10 mouse cellular contexts compared by ENCODE assay signal in the genomic region with DNA sequence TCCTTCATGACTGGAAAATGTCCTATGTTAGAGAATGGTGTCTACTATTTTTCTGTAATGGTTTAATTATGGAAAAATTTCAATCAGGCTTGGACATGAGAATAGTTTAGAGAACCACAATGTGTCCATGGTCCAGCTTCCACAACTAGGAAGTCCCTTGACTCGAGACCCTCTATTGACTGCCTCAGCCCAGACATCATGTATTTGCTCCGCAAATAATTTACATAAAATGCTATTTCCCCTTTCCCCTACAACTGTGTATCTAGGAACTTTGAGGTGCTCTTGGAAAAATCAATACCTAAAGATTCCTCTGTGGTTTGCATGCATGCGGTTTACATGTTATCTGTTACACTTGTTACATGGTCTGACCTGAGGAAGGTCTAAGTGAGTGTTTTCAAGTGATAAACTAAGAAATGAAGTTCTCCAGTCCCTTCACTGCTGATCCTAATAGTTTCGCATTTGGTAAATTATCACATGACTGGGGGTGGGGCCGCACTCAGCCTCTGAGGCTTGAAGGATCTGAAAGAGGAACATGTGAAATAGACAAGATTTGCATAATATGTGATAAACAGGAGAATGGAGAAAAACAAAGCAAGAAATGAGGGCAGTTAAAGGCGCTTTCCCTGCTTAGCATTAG. TPM values are rescaled to one million over a fixed set of nuclear protein-coding genes. Genes with fewer than 3 reads are reported as not detected.
DNase-seq lines count a peak whose midpoint lies in the region; ATAC-seq and TF ChIP-seq lines count a peak whose summit lies in the region.
"Had no signal": no experiment of that assay in that cellular context is flagged by ENCODE, and none has a peak within 500 bp of the region (broad histone marks: within the 10 kb centered on the region; RNA-seq: fewer than 3 reads in every experiment).

No protein-coding gene starts in this region.

- no peak overlapping the region for H3K27ac ChIP-seq in heart, embryonic 12.5 days (ENCODE audit: poor library complexity, severe bottlenecking)
- no peak overlapping the region for H3K27ac ChIP-seq in CH12.LX (ENCODE audit: insufficient read depth, low read depth)
- no peak overlapping the region for H3K27ac ChIP-seq in liver, embryonic 13.5 days
- H3K27ac ChIP-seq in hindbrain, postnatal 0 days, result no peak overlapping the region
- H3K27ac ChIP-seq: midbrain, embryonic 13.5 days had no signal

- WGBS in heart, embryonic 12.5 days, result 80% methylated on average over 6 of the region's 6 CpGs
- 35% methylated on average over 6 of the region's 6 CpGs for WGBS in liver, embryonic 13.5 days (ENCODE audit: insufficient replicate concordance)
- 86% methylated on average over 6 of the region's 6 CpGs for WGBS in hindbrain, postnatal 0 days

- in situ Hi-C loops in CH12.LX (cut with MboI; ENCODE audit: low pct_ligation_motif_present, low pct_unique_long_range_greater_than_20kb, low sequenced_read_pairs), result no loop called here

- no peak overlapping the region for H3K4me3 ChIP-seq in heart, embryonic 12.5 days
- H3K4me3 ChIP-seq in CH12.LX (replicated peaks in 1 of 3; ENCODE audit: low read depth in 2 of 3, low read length in 2 of 3, poor library complexity in 1 of 3), result no peak overlapping the region
- H3K4me3 ChIP-seq in liver, embryonic 13.5 days (replicated peaks), result no peak overlapping the region
- no peak overlapping the region for H3K4me3 ChIP-seq in hindbrain, postnatal 0 days (ENCODE audit: low read length)
- H3K4me3 ChIP-seq: midbrain, embryonic 13.5 days had no signal

- H3K9ac ChIP-seq in heart, embryonic 12.5 days, result no peak overlapping the region
- H3K9ac ChIP-seq in CH12.LX (ENCODE audit: insufficient read depth, low read depth), result peak overlapping the region; percentile 18; the same call in 1 of the 2 replicates
- no peak overlapping the region for H3K9ac ChIP-seq in liver, embryonic 13.5 days
- H3K9ac ChIP-seq in hindbrain, postnatal 0 days (replicated peaks; ENCODE audit: low read length), result no peak overlapping the region
- H3K9ac ChIP-seq: midbrain, embryonic 13.5 days had no signal

- TF ChIP-seq CTCF in CH12.LX (conservative IDR thresholded peaks at IDR 0.05 in 1 of 2, IDR thresholded peaks at IDR 0.05 in 1 of 2; ENCODE audit: low read depth in 2 of 2, low read length in 2 of 2), result no peak
- TF ChIP-seq CTCF in hindbrain, postnatal 0 days (IDR thresholded peaks at IDR 0.05; ENCODE audit: low read depth), result no peak

- TF ChIP-seq EP300 in CH12.LX (IDR thresholded peaks at IDR 0.05; ENCODE audit: low read length), result peak; percentile 75

- DNase-seq in heart, adult 11 months, result peak; percentile 93
- DNase-seq in CH12.LX (ENCODE audit: extremely low read depth), result peak; percentile 91
- no peak for DNase-seq in liver, embryonic 13.5 days
- peak; percentile 58 to 66 for DNase-seq in monocyte, adult 2 months (ENCODE audit: low read depth in 1 of 2, low spot score in 2 of 2)
- DNase-seq in hindbrain, postnatal 0 days (ENCODE audit: low spot score), result no peak
- DNase-seq in layer of hippocampus, adult 11-12 months (ENCODE audit: low spot score), result no peak
- no peak for DNase-seq in left cerebral cortex, postnatal 25 days (ENCODE audit: low spot score in 2 of 2)
- DNase-seq: left cerebral cortex, postnatal 4 days had no signal

- no peaks in the 10 kb centered on the region for H3K27me3 ChIP-seq in heart, embryonic 12.5 days (replicated peaks)
- H3K27me3 ChIP-seq in CH12.LX (replicated peaks), result no peaks in the 10 kb centered on the region
- H3K27me3 ChIP-seq in liver, embryonic 13.5 days, result no peaks in the 10 kb centered on the region
- no peaks in the 10 kb centered on the region for H3K27me3 ChIP-seq in hindbrain, postnatal 0 days (ENCODE audit: insufficient read depth, low read length)
- H3K27me3 ChIP-seq: midbrain, embryonic 13.5 days had no signal

- H3K79me2 ChIP-seq in CH12.LX (replicated peaks; ENCODE audit: control insufficient read depth, extremely low read depth, insufficient read depth, poor library complexity, severe bottlenecking), result no peaks in the 10 kb centered on the region

- dilution Hi-C loops in CH12.LX (cut with MboI; ENCODE audit: extremely low pct_ligation_motif_present, extremely low pct_unique_long_range_greater_than_20kb, low sequenced_read_pairs), result no loop called here

- intact Hi-C loops in left cerebral cortex, postnatal 25 days (cut with DNase I), result loop anchor here (5.0 kb wide), 1 partner anchor 39 kb away; no protein-coding TSS in a partner anchor

- no peak for TF ChIP-seq RAD21 in CH12.LX (IDR thresholded peaks at IDR 0.05; ENCODE audit: low read depth, low read length)

- H3K4me1 ChIP-seq in heart, embryonic 12.5 days (replicated peaks), result 0 out of 2 replicates have a peak, but pooled peaks cover 8% of the 10 kb centered on the region
- peaks cover 29 to 79% of the 10 kb centered on the region in 2 experiments for H3K4me1 ChIP-seq in CH12.LX (ENCODE audit: control insufficient read depth in 1 of 2, insufficient read depth in 2 of 2)
- peaks cover 12% of the 10 kb centered on the region for H3K4me1 ChIP-seq in liver, embryonic 13.5 days (replicated peaks)
- peaks cover 8% of the 10 kb centered on the region; the same call in 1 of the 2 replicates for H3K4me1 ChIP-seq in hindbrain, postnatal 0 days (ENCODE audit: insufficient read depth, low read length)

- no peak overlapping the region for H3K4me2 ChIP-seq in heart, embryonic 12.5 days
- H3K4me2 ChIP-seq in CH12.LX (ENCODE audit: insufficient read depth, low read depth, poor library complexity, severe bottlenecking), result peak overlapping the region; percentile 52
- no peak overlapping the region for H3K4me2 ChIP-seq in liver, embryonic 13.5 days
- no peak overlapping the region for H3K4me2 ChIP-seq in hindbrain, postnatal 0 days (ENCODE audit: low read depth, low read length)
- H3K4me2 ChIP-seq: midbrain, embryonic 13.5 days had no signal

- H3K36me3 ChIP-seq in heart, embryonic 12.5 days, result no peaks in the 10 kb centered on the region
- H3K36me3 ChIP-seq in CH12.LX (replicated peaks in 1 of 2; ENCODE audit: control insufficient read depth in 1 of 2, insufficient read depth in 1 of 2, low read length in 1 of 2), result peaks cover 0 to 10% of the 10 kb centered on the region in 2 experiments
- H3K36me3 ChIP-seq in liver, embryonic 13.5 days, result no peaks in the 10 kb centered on the region
- H3K36me3 ChIP-seq in hindbrain, postnatal 0 days (ENCODE audit: insufficient read depth, low read length), result peaks cover 7% of the 10 kb centered on the region; the same call in 1 of the 2 replicates

- ATAC-seq in heart, embryonic 12.5 days (ENCODE audit: insufficient number of reproducible peaks, low FRiP score), result no peak
- ATAC-seq in liver, embryonic 13.5 days (ENCODE audit: low read depth), result peak; percentile 60; the same call in 1 of the 2 replicates
- ATAC-seq in hindbrain, postnatal 0 days, result no peak
- ATAC-seq: midbrain, embryonic 13.5 days had no signal

- no peak for TF ChIP-seq POLR2A in CH12.LX (IDR thresholded peaks at IDR 0.05; ENCODE audit: low read depth, low read length)

- H3K9me3 ChIP-seq in heart, embryonic 12.5 days (replicated peaks), result no peaks in the 10 kb centered on the region
- H3K9me3 ChIP-seq in CH12.LX (replicated peaks; ENCODE audit: low read length), result no peaks in the 10 kb centered on the region
- no peaks in the 10 kb centered on the region for H3K9me3 ChIP-seq in liver, embryonic 13.5 days (replicated peaks)
- no peaks in the 10 kb centered on the region for H3K9me3 ChIP-seq in hindbrain, postnatal 0 days (ENCODE audit: low read length)
- H3K9me3 ChIP-seq: midbrain, embryonic 13.5 days had no signal

TF ChIP-seq in CH12.LX, 34 proteins besides CTCF, POLR2A, EP300 and RAD21:
- TF ChIP-seq UBTF (IDR thresholded peaks at IDR 0.05; ENCODE audit: low read depth, low read length) (no peak), TBP (conservative IDR thresholded peaks at IDR 0.05; ENCODE audit: low read depth, low read length) (0 out of 2 replicates have a peak, but pooled peaks have one; percentile 18), NELFE (IDR thresholded peaks at IDR 0.05; ENCODE audit: low read depth, low read length) (no peak), USF2 (conservative IDR thresholded peaks at IDR 0.05; ENCODE audit: low read depth, low read length) (peak; percentile 43; the same call in 1 of the 2 replicates), MYC (IDR thresholded peaks at IDR 0.05; ENCODE audit: low read depth, low read length) (0 out of 2 replicates have a peak, but pooled peaks have one; percentile 39), MAX (IDR thresholded peaks at IDR 0.05; ENCODE audit: low read length) (no peak), USF1 (IDR thresholded peaks at IDR 0.05; ENCODE audit: low read depth, low read length) (peak; percentile 73), BHLHE40 (IDR thresholded peaks at IDR 0.05; ENCODE audit: low read depth, low read length) (peak; percentile 93), CHD2 (IDR thresholded peaks at IDR 0.05; ENCODE audit: low read length) (peak; percentile 61), CHD1 (IDR thresholded peaks at IDR 0.05; ENCODE audit: low read depth, low read length) (no peak), MEF2A (IDR thresholded peaks at IDR 0.05; ENCODE audit: borderline replicate concordance, low read depth, low read length) (peak; percentile 63; the same call in 1 of the 2 replicates), MAZ (IDR thresholded peaks at IDR 0.05; ENCODE audit: low read depth, low read length) (0 out of 2 replicates have a peak, but pooled peaks have one; percentile 1), ETS1 (conservative IDR thresholded peaks at IDR 0.05; ENCODE audit: low read depth, low read length) (peak; percentile 73; the same call in 1 of the 2 replicates), IRF4 (IDR thresholded peaks at IDR 0.05; ENCODE audit: low read depth, low read length) (peak; percentile 83)
TF ChIP-seq in CH12.LX: peak in this region for 10.

RNA-seq across cellular contexts. Expression of a gene that starts 38.8 kb away (rescaled TPM):
- polyA plus RNA-seq in heart, embryonic 12.5 days (2016; fragmentation: Nextera tagmentation; extraction: Ambion mirVana), result 0.19 and 0.39 TPM in 2 replicates
- 0.04 TPM in 1 of 2 replicates, not detected in the other for total RNA-seq in CH12.LX (2012; rRNA removed)
- total RNA-seq in CH12.LX (2014; rRNA removed), result not detected in 2 replicates
- polyA plus RNA-seq in CH12.LX (2012; ENCODE audit: insufficient read length, low read depth), result 0.08 TPM in 1 of 2 replicates, not detected in the other
- polyA plus RNA-seq in liver, embryonic 13.5 days (2015; fragmentation: Nextera tagmentation; extraction: Ambion mirVana), result 0.29 and 0.38 TPM in 2 replicates
- total RNA-seq in hindbrain, postnatal 0 days (2014; rRNA removed), result 0.29 and 0.63 TPM in 2 replicates
- 0.33 and 0.38 TPM in 2 replicates for polyA plus RNA-seq in hindbrain, postnatal 0 days (2015; fragmentation: Nextera tagmentation; extraction: Ambion mirVana)
- 1 to 10 TPM; 2.7 to 3.4 TPM for total RNA-seq in left cerebral cortex, postnatal 25 days (2021)

Comparison
In these comparisons a context has a peak if more than half of its experiments do, and no peak if none do; other contexts are left out.
1. DNase-seq: peak in heart, adult 11 months (single experiment), CH12.LX (single experiment) and monocyte, adult 2 months (2 of 2); none in liver, embryonic 13.5 days (single experiment), hindbrain, postnatal 0 days (single experiment), layer of hippocampus, adult 11-12 months (single experiment) and left cerebral cortex, postnatal 25 days (0 of 2).